7 mouse cellular contexts compared by ENCODE assay signal in the genomic region with DNA sequence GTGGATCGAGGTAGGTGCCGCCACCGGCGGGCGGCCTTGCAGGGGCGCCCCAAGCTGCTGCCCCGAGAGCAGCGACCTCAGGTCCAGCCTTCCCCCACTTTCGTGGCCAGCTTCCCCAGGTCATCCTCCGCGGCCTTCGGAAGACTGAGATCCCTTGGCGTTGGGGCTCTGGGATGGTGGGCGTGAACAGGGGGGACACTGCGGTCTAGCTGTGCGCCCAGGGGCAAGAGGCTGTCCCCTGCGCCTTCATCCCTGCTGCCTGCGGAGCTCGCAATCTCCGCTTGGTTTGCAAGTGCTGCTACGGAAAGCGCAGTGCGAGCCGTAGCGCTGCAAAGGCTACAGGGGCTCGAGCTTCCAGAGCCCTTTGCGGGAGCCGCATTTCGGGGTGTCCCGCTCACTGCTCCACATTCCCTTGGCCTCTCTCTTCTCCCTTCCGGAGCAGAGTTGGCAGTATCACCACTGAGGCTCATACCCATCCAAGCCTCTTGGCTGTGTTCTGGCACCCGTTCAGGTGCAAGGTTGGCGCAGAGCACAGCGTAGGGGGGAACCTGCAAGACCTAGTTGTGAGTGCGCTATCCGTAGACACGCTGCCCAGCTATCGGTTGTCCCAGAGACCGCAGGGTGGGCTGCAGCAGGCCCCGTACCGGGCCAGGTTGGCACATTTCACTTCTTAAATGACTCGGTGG. TPM values are rescaled to one million over a fixed set of nuclear protein-coding genes. Genes with fewer than 3 reads are reported as not detected.
DNase-seq lines count a peak whose midpoint lies in the region; ATAC-seq and TF ChIP-seq lines count a peak whose summit lies in the region.

No protein-coding gene starts in this region.

- no peak for TF ChIP-seq CTCF in cortical plate, adult 2 months (IDR thresholded peaks at IDR 0.05; ENCODE audit: extremely low read depth, insufficient read depth, low read length)

- TF ChIP-seq POLR2A in cortical plate, adult 2 months (IDR thresholded peaks at IDR 0.05; ENCODE audit: extremely low read depth, insufficient read depth, low read length): no peak

- H3K27me3 ChIP-seq in intestine, embryonic 16.5 days (replicated peaks; ENCODE audit: control insufficient read depth, insufficient read depth, low read length): peaks cover 9% of the 10 kb centered on the region; the same call in 1 of the 2 replicates
- peaks cover 44% of the 10 kb centered on the region for H3K27me3 ChIP-seq in limb, embryonic 10.5 days (ENCODE audit: low read depth, poor library complexity, severe bottlenecking)
- no peaks in the 10 kb centered on the region for H3K27me3 ChIP-seq in midbrain, embryonic 16.5 days (ENCODE audit: control insufficient read depth, insufficient read depth, low read depth, low read length)

- H3K9ac ChIP-seq in intestine, embryonic 16.5 days (ENCODE audit: low read depth, low read length): peak overlapping the region; percentile 67
- peak overlapping the region; percentile 92 for H3K9ac ChIP-seq in midbrain, embryonic 16.5 days (ENCODE audit: low read depth, low read length)

- ATAC-seq in intestine, embryonic 16.5 days: peak; percentile 75
- peak; percentile 78 for ATAC-seq in midbrain, embryonic 16.5 days

- WGBS in intestine, embryonic 16.5 days: under 1% methylated on average over 42 of the region's 42 CpGs
- WGBS in limb, embryonic 10.5 days: under 1% methylated on average over 42 of the region's 42 CpGs
- under 1% methylated on average over 41 of the region's 42 CpGs for WGBS in midbrain, embryonic 16.5 days

- H3K36me3 ChIP-seq in intestine, embryonic 16.5 days (ENCODE audit: control insufficient read depth, insufficient read depth, low read length): no peaks in the 10 kb centered on the region
- no peaks in the 10 kb centered on the region for H3K36me3 ChIP-seq in limb, embryonic 10.5 days
- no peaks in the 10 kb centered on the region for H3K36me3 ChIP-seq in midbrain, embryonic 16.5 days (ENCODE audit: control insufficient read depth, insufficient read depth, low read length)

- H3K4me2 ChIP-seq in intestine, embryonic 16.5 days (ENCODE audit: low read depth, low read length): peak overlapping the region; percentile 96
- H3K4me2 ChIP-seq in midbrain, embryonic 16.5 days (ENCODE audit: low read length): peak overlapping the region; percentile 90

- peak overlapping the region; percentile 98 for H3K4me3 ChIP-seq in cortical plate, adult 2 months (ENCODE audit: insufficient read depth, low read length)
- peak overlapping the region; percentile 64 for H3K4me3 ChIP-seq in intestine, embryonic 16.5 days (ENCODE audit: low read length)
- H3K4me3 ChIP-seq in limb, embryonic 10.5 days: peak overlapping the region; percentile 71
- H3K4me3 ChIP-seq in midbrain, embryonic 16.5 days (ENCODE audit: low read depth, low read length): peak overlapping the region; percentile 81

- H3K4me1 ChIP-seq in cortical plate, adult 2 months (ENCODE audit: control insufficient read depth, insufficient read depth, low read length): peaks cover 1% of the 10 kb centered on the region; the same call in 1 of the 2 replicates
- H3K4me1 ChIP-seq in intestine, embryonic 16.5 days (ENCODE audit: control insufficient read depth, insufficient read depth, low read length): peaks cover 3% of the 10 kb centered on the region; the same call in 1 of the 2 replicates
- peaks cover 38% of the 10 kb centered on the region for H3K4me1 ChIP-seq in limb, embryonic 10.5 days
- H3K4me1 ChIP-seq in midbrain, embryonic 16.5 days (ENCODE audit: control insufficient read depth, insufficient read depth, low read length): peaks cover 26% of the 10 kb centered on the region

- H3K9me3 ChIP-seq in intestine, embryonic 16.5 days (ENCODE audit: control insufficient read depth, low read length): no peaks in the 10 kb centered on the region
- H3K9me3 ChIP-seq in limb, embryonic 10.5 days (replicated peaks): no peaks in the 10 kb centered on the region
- no peaks in the 10 kb centered on the region for H3K9me3 ChIP-seq in midbrain, embryonic 16.5 days (replicated peaks; ENCODE audit: control insufficient read depth, low read length, poor library complexity, severe bottlenecking)

- peak overlapping the region; percentile 97 for H3K27ac ChIP-seq in cortical plate, adult 2 months (ENCODE audit: insufficient read depth, low read length)
- no peak overlapping the region for H3K27ac ChIP-seq in intestine, embryonic 16.5 days (ENCODE audit: low read length)
- peak overlapping the region; percentile 77 for H3K27ac ChIP-seq in limb, embryonic 10.5 days
- H3K27ac ChIP-seq in midbrain, embryonic 16.5 days (ENCODE audit: low read length): peak overlapping the region; percentile 91

- peak; percentile 66 to 67 for DNase-seq in adrenal gland, postnatal 36 days
- peak; percentile 27 to 61 for DNase-seq in gastrocnemius, postnatal 4 days (ENCODE audit: low spot score in 2 of 2)
- peak; percentile 73 for DNase-seq in limb, embryonic 10.5 days (ENCODE audit: low spot score)
- DNase-seq in testis, postnatal 10 days (ENCODE audit: low spot score): peak; percentile 47

RNA-seq across cellular contexts. Expression of gene Limch1, which starts 0.5 kb away (rescaled TPM):
- 10 to 100 TPM; 88.4 to 88.6 TPM for total RNA-seq in adrenal gland, postnatal 36 days (2021)
- polyA plus RNA-seq in cortical plate, adult 2 months (2012; rRNA removed): 51.1 and 56.3 TPM in 2 replicates
- 100 to 1,000 TPM; 232 to 234 TPM for total RNA-seq in gastrocnemius, postnatal 4 days (2021)
- 7.5 and 8.5 TPM in 2 replicates for polyA plus RNA-seq in intestine, embryonic 16.5 days (2015; fragmentation: Nextera tagmentation; extraction: Ambion mirVana)
- 21.8 and 28.9 TPM in 2 replicates for polyA plus RNA-seq in limb, embryonic 10.5 days (2016; fragmentation: Nextera tagmentation; extraction: Ambion mirVana)
- polyA plus RNA-seq in midbrain, embryonic 16.5 days (2015; fragmentation: Nextera tagmentation; extraction: Ambion mirVana): 40.4 and 48.8 TPM in 2 replicates
